19 mouse cellular contexts compared by ENCODE assay signal in the genomic region with DNA sequence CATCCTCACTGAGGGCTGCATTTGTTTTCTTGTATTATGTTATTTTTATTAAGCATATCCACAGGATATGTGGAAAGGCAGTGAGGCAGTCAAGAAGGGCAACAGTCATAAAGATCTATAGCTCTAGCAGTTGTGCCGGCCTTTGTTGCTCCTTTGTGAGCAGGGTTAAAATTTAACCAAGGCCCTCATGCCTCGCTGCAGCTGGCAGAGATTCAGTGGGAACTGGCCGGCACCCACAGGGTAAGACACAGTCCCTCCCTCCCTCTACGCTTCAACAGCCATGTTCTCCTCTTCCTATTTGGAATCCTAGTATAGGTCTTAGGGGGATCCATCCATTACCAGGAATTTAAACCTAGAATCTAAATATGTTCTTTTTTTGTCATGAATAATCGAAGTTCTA.
A peak's percentile ranks its signal among the peaks of the same experiment; 100 is the strongest.
DNase-seq lines count a peak whose midpoint lies in the region; ATAC-seq lines count a peak whose summit lies in the region.
"Had no signal": no experiment of that assay in that cellular context is flagged by ENCODE, and none has a peak within 500 bp of the region (broad histone marks: within the 10 kb centered on the region; RNA-seq: fewer than 3 reads in every experiment).

No protein-coding gene starts in this region.

- H3K4me1 ChIP-seq in intestine, embryonic 16.5 days (ENCODE audit: control insufficient read depth, insufficient read depth, low read length): no peaks in the 10 kb centered on the region
- H3K4me1 ChIP-seq in kidney, embryonic 15.5 days: no peaks in the 10 kb centered on the region
- no peaks in the 10 kb centered on the region for H3K4me1 ChIP-seq in forebrain, embryonic 14.5 days (ENCODE audit: control insufficient read depth, insufficient read depth, low read length)
- H3K4me1 ChIP-seq: limb, embryonic 15.5 days; lung, embryonic 15.5 days; midbrain, embryonic 13.5 days had no signal

- H3K27me3 ChIP-seq in intestine, embryonic 16.5 days (replicated peaks; ENCODE audit: control insufficient read depth, insufficient read depth, low read length): no peaks in the 10 kb centered on the region
- peaks cover 9% of the 10 kb centered on the region; the same call in 1 of the 2 replicates for H3K27me3 ChIP-seq in kidney, embryonic 15.5 days
- H3K27me3 ChIP-seq in forebrain, embryonic 14.5 days (replicated peaks; ENCODE audit: control insufficient read depth, insufficient read depth, low read length): no peaks in the 10 kb centered on the region
- H3K27me3 ChIP-seq: hindbrain, embryonic 12.5 days; limb, embryonic 15.5 days; lung, embryonic 15.5 days; midbrain, embryonic 13.5 days had no signal

- H3K9me3 ChIP-seq in intestine, embryonic 16.5 days (ENCODE audit: control insufficient read depth, low read length): no peaks in the 10 kb centered on the region
- H3K9me3 ChIP-seq in kidney, embryonic 15.5 days (replicated peaks): no peaks in the 10 kb centered on the region
- H3K9me3 ChIP-seq in forebrain, embryonic 14.5 days (replicated peaks; ENCODE audit: control insufficient read depth, low read length): no peaks in the 10 kb centered on the region
- H3K9me3 ChIP-seq: hindbrain, embryonic 12.5 days; limb, embryonic 15.5 days; lung, embryonic 15.5 days; midbrain, embryonic 13.5 days had no signal

- peak; percentile 79 for ATAC-seq in intestine, embryonic 16.5 days
- ATAC-seq in kidney, embryonic 15.5 days (replicated peaks; ENCODE audit: low FRiP score): peak; percentile 79; the same call in 1 of the 2 replicates
- no peak for ATAC-seq in forebrain, embryonic 14.5 days
- ATAC-seq in erythroid progenitor cell, adult 5-6 weeks (replicated peaks; ENCODE audit: low FRiP score, poor library complexity, severe bottlenecking): no peak
- ATAC-seq: forebrain, postnatal 0 days; inflammation-experienced regulatory T-cells, adult 6 months; midbrain, embryonic 13.5 days had no signal

- H3K36me3 ChIP-seq in intestine, embryonic 16.5 days (ENCODE audit: control insufficient read depth, insufficient read depth, low read length): no peaks in the 10 kb centered on the region
- H3K36me3 ChIP-seq in kidney, embryonic 15.5 days: no peaks in the 10 kb centered on the region
- H3K36me3 ChIP-seq in forebrain, embryonic 14.5 days (ENCODE audit: control insufficient read depth, insufficient read depth, low read length): no peaks in the 10 kb centered on the region
- H3K36me3 ChIP-seq: hindbrain, embryonic 12.5 days; limb, embryonic 15.5 days; lung, embryonic 15.5 days; midbrain, embryonic 13.5 days had no signal

- no peak overlapping the region for H3K9ac ChIP-seq in intestine, embryonic 16.5 days (ENCODE audit: low read depth, low read length)
- no peak overlapping the region for H3K9ac ChIP-seq in kidney, embryonic 15.5 days
- no peak overlapping the region for H3K9ac ChIP-seq in forebrain, embryonic 14.5 days (ENCODE audit: low read length)
- H3K9ac ChIP-seq: forebrain, postnatal 0 days; hindbrain, embryonic 12.5 days; limb, embryonic 15.5 days; lung, embryonic 15.5 days; midbrain, embryonic 13.5 days had no signal

- no peak overlapping the region for H3K4me2 ChIP-seq in intestine, embryonic 16.5 days (ENCODE audit: low read depth, low read length)
- H3K4me2 ChIP-seq in kidney, embryonic 15.5 days: no peak overlapping the region
- H3K4me2 ChIP-seq in forebrain, embryonic 14.5 days (ENCODE audit: low read length): no peak overlapping the region
- H3K4me2 ChIP-seq: hindbrain, embryonic 12.5 days; limb, embryonic 15.5 days; lung, embryonic 15.5 days; midbrain, embryonic 13.5 days had no signal

- peak; percentile 2 for DNase-seq in left cerebral cortex, postnatal 4 days
- DNase-seq in left cerebral cortex, adult 8-10 months (ENCODE audit: low spot score in 2 of 2): no peak
- DNase-seq in large intestine, adult 2 months (ENCODE audit: low read depth, low spot score): peak; percentile 2
- no peak for DNase-seq in forebrain, embryonic 14.5 days (ENCODE audit: low spot score)
- DNase-seq: adrenal gland, postnatal 10 days; cerebellum, adult 2 months; forebrain, postnatal 0 days; gastrocnemius, adult 2 months; heart, adult 18-20 months; thymus, adult 2 months had no signal

- intact Hi-C loops in left cerebral cortex, postnatal 4 days (cut with DNase I): no loop called here

- no peak overlapping the region for H3K27ac ChIP-seq in intestine, embryonic 16.5 days (ENCODE audit: low read length)
- no peak overlapping the region for H3K27ac ChIP-seq in kidney, embryonic 15.5 days
- H3K27ac ChIP-seq in forebrain, embryonic 14.5 days (ENCODE audit: low read depth, low read length): no peak overlapping the region
- H3K27ac ChIP-seq: gastrocnemius, adult 2 months; hindbrain, embryonic 12.5 days; limb, embryonic 15.5 days; lung, embryonic 15.5 days; midbrain, embryonic 13.5 days had no signal

- WGBS in intestine, embryonic 16.5 days: 49% methylated on average over 5 of the region's 5 CpGs
- 46% methylated on average over 5 of the region's 5 CpGs for WGBS in kidney, embryonic 15.5 days
- 22% methylated on average over 5 of the region's 5 CpGs for WGBS in large intestine, adult 2 months
- 57% methylated on average over 5 of the region's 5 CpGs for WGBS in forebrain, embryonic 14.5 days

- H3K4me3 ChIP-seq in intestine, embryonic 16.5 days (ENCODE audit: low read length): no peak overlapping the region
- no peak overlapping the region for H3K4me3 ChIP-seq in kidney, embryonic 15.5 days (replicated peaks)
- no peak overlapping the region for H3K4me3 ChIP-seq in forebrain, embryonic 14.5 days (ENCODE audit: low read depth, low read length)
- H3K4me3 ChIP-seq: erythroblast, embryonic 14.5 days; gastrocnemius, adult 2 months; hindbrain, embryonic 12.5 days; limb, embryonic 15.5 days; lung, embryonic 15.5 days; midbrain, embryonic 13.5 days had no signal

Comparison
In these comparisons a context has a peak if more than half of its experiments do, and no peak if none do; other contexts are left out.
1. DNase-seq: peak in left cerebral cortex, postnatal 4 days (single experiment) and large intestine, adult 2 months (single experiment); none in left cerebral cortex, adult 8-10 months (0 of 2) and forebrain, embryonic 14.5 days (single experiment).
2. ATAC-seq: peak in intestine, embryonic 16.5 days (single experiment) and kidney, embryonic 15.5 days (single experiment); none in forebrain, embryonic 14.5 days (single experiment) and erythroid progenitor cell, adult 5-6 weeks (single experiment).